Mouse (Mus musculus): ENCODE measurements at regions not wholly inside any gene's neighbourhood (a gene's known extent, or its start where the extent isn't known, plus 50 kb on each side); places are given as distances from the start of the nearest gene placed in this dataset.

GRCm38 (mm10) chr2:11853210-11853973 lies 75.7 kb downstream of the Ankrd16 start:
- no peak for ATAC-seq

- peak; percentile 64 for ATAC-seq
Measured at GRCm38 (mm10) chr2:11869983-11870382, 92.3 kb downstream of the Ankrd16 start.

- no peak for ATAC-seq
Measured at GRCm38 (mm10) chr2:11880005-11880404, 102.3 kb downstream of the Ankrd16 start.

- ATAC-seq = no peak
Measured at GRCm38 (mm10) chr2:11894792-11895568, 117.3 kb downstream of the Ankrd16 start.

GRCm38 (mm10) chr2:11899698-11900660 lies 122.3 kb downstream of the Ankrd16 start:
- ATAC-seq = no peak

- ATAC-seq = no peak
Measured at GRCm38 (mm10) chr2:11914782-11915181, 137.1 kb downstream of the Ankrd16 start.

GRCm38 (mm10) chr2:11917373-11917772 lies 139.7 kb downstream of the Ankrd16 start:
- no peak for ATAC-seq

- ATAC-seq = no peak
Measured at GRCm38 (mm10) chr2:11918070-11918469, 140.4 kb downstream of the Ankrd16 start.

GRCm38 (mm10) chr2:11960777-11961176 lies 183.1 kb downstream of the Ankrd16 start:
- ATAC-seq = no peak

GRCm38 (mm10) chr2:11965374-11965773 lies 187.7 kb downstream of the Ankrd16 start:
- no peak for ATAC-seq

GRCm38 (mm10) chr2:11967001-11967400 lies 189.3 kb downstream of the Ankrd16 start:
- ATAC-seq = no peak

- ATAC-seq = no peak
Measured at GRCm38 (mm10) chr2:11971972-11972371, 194.3 kb downstream of the Ankrd16 start.

GRCm38 (mm10) chr2:12001938-12002899 lies 224.5 kb downstream of the Ankrd16 start:
- no peak for ATAC-seq

- no peak for ATAC-seq
Measured at GRCm38 (mm10) chr2:12004330-12004729, 226.7 kb downstream of the Ankrd16 start.

- ATAC-seq = no peak
Measured at GRCm38 (mm10) chr2:12007201-12007600, 229.5 kb downstream of the Ankrd16 start.

- ATAC-seq = no peak
Measured at GRCm38 (mm10) chr2:12011441-12011840, 233.8 kb downstream of the Ankrd16 start.

- ATAC-seq = no peak
Measured at GRCm38 (mm10) chr2:12019607-12020006, 241.9 kb downstream of the Ankrd16 start.

- ATAC-seq = no peak
Measured at GRCm38 (mm10) chr2:12023402-12024111, 245.9 kb downstream of the Ankrd16 start.

- no peak for ATAC-seq
Measured at GRCm38 (mm10) chr2:12026220-12026619, 248.5 kb downstream of the Ankrd16 start.

GRCm38 (mm10) chr2:12033518-12034322 lies 256.0 kb downstream of the Ankrd16 start:
- ATAC-seq = no peak
